25 mouse cellular contexts compared by ENCODE assay signal in genomic region chr4:136008782-136009447, GRCm38 (mm10). TPM values are rescaled to one million over a fixed set of nuclear protein-coding genes. Genes with fewer than 3 reads are reported as not detected.
A peak's percentile ranks its signal among the peaks of the same experiment; 100 is the strongest.
DNase-seq lines count a peak whose midpoint lies in the region; ATAC-seq and TF ChIP-seq lines count a peak whose summit lies in the region.
"Had no signal": no experiment of that assay in that cellular context is flagged by ENCODE, and none has a peak within 500 bp of the region (broad histone marks: within the 10 kb centered on the region; RNA-seq: fewer than 3 reads in every experiment).

No protein-coding gene starts in this region.

- no peaks in the 10 kb centered on the region for H3K79me2 ChIP-seq in liver, adult 2 months (ENCODE audit: control insufficient read depth, insufficient read depth, low read length)

- peak; percentile 39; the same call in 1 of the 2 replicates for ATAC-seq in liver, embryonic 14.5 days (ENCODE audit: insufficient read depth)
- ATAC-seq in liver, postnatal 0 days = peak; percentile 79
- no peak for ATAC-seq in hindbrain, embryonic 11.5 days (ENCODE audit: low FRiP score)
- ATAC-seq: activated CD4-positive, CD25-positive, alpha-beta regulatory T cell, adult 4 months; forebrain, embryonic 13.5 days; forebrain, embryonic 16.5 days had no signal

- no peak overlapping the region for H3K9ac ChIP-seq in liver, adult 2 months (ENCODE audit: low read depth, low read length)
- H3K9ac ChIP-seq in liver, embryonic 14.5 days (replicated peaks) = no peak overlapping the region
- H3K9ac ChIP-seq in liver, postnatal 0 days (replicated peaks) = no peak overlapping the region
- no peak overlapping the region for H3K9ac ChIP-seq in hindbrain, embryonic 11.5 days (ENCODE audit: low read depth, low read length)
- H3K9ac ChIP-seq: forebrain, embryonic 13.5 days; heart, embryonic 13.5 days; hindbrain, embryonic 12.5 days; hindbrain, embryonic 15.5 days had no signal

- no peak for TF ChIP-seq POLR2A in liver, adult 2 months (IDR thresholded peaks at IDR 0.05; ENCODE audit: extremely low read depth, insufficient read depth, low read length)

- 86% methylated on average over 8 of the region's 8 CpGs for WGBS in heart, embryonic 10.5 days
- 29% methylated on average over 8 of the region's 8 CpGs for WGBS in liver, adult 2 months
- WGBS in liver, embryonic 14.5 days (ENCODE audit: insufficient replicate concordance) = 80% methylated on average over 8 of the region's 8 CpGs
- 71% methylated on average over 8 of the region's 8 CpGs for WGBS in liver, postnatal 0 days (ENCODE audit: insufficient replicate concordance)
- WGBS in hindbrain, embryonic 11.5 days = 87% methylated on average over 8 of the region's 8 CpGs

- H3K36me3 ChIP-seq in heart, embryonic 10.5 days = peaks cover 92% of the 10 kb centered on the region
- H3K36me3 ChIP-seq in liver, adult 2 months (ENCODE audit: control insufficient read depth, insufficient read depth, low read length) = peaks cover 59% of the 10 kb centered on the region
- H3K36me3 ChIP-seq in liver, embryonic 14.5 days (replicated peaks; ENCODE audit: control insufficient read depth, insufficient read depth, low read depth) = peaks cover 91% of the 10 kb centered on the region
- peaks cover 88% of the 10 kb centered on the region for H3K36me3 ChIP-seq in liver, postnatal 0 days (replicated peaks; ENCODE audit: insufficient read depth, low read length)
- peaks cover 28% of the 10 kb centered on the region for H3K36me3 ChIP-seq in hindbrain, embryonic 11.5 days (ENCODE audit: control insufficient read depth, insufficient read depth, low read length)

- H3K27me3 ChIP-seq in heart, embryonic 10.5 days (ENCODE audit: insufficient read depth, poor library complexity, severe bottlenecking) = no peaks in the 10 kb centered on the region
- H3K27me3 ChIP-seq in liver, adult 2 months (ENCODE audit: control insufficient read depth, insufficient read depth, low read length) = no peaks in the 10 kb centered on the region
- no peaks in the 10 kb centered on the region for H3K27me3 ChIP-seq in liver, embryonic 14.5 days (ENCODE audit: control insufficient read depth, insufficient read depth, low read length)
- no peaks in the 10 kb centered on the region for H3K27me3 ChIP-seq in liver, postnatal 0 days (ENCODE audit: insufficient read depth, low read length)
- H3K27me3 ChIP-seq in hindbrain, embryonic 11.5 days (ENCODE audit: control insufficient read depth, insufficient read depth, low read length) = no peaks in the 10 kb centered on the region
- H3K27me3 ChIP-seq: forebrain, embryonic 13.5 days; heart, embryonic 13.5 days; hindbrain, embryonic 12.5 days; hindbrain, embryonic 15.5 days had no signal

- no peak overlapping the region for H3K4me3 ChIP-seq in heart, embryonic 10.5 days
- no peak overlapping the region for H3K4me3 ChIP-seq in liver, adult 2 months (ENCODE audit: insufficient read depth, low read depth, low read length)
- H3K4me3 ChIP-seq in liver, embryonic 14.5 days (ENCODE audit: insufficient read depth in 1 of 2, low read depth in 2 of 2, low read length in 2 of 2) = no peak overlapping the region
- no peak overlapping the region for H3K4me3 ChIP-seq in liver, postnatal 0 days (ENCODE audit: low read depth, low read length)
- no peak overlapping the region for H3K4me3 ChIP-seq in hindbrain, embryonic 11.5 days (ENCODE audit: low read depth, low read length)
- H3K4me3 ChIP-seq: forebrain, embryonic 10.5 days; forebrain, embryonic 13.5 days; gastrocnemius, adult 2 months; heart, embryonic 13.5 days; hindbrain, embryonic 12.5 days; hindbrain, embryonic 15.5 days had no signal

- no peak for TF ChIP-seq CTCF in liver, adult 2 months (IDR thresholded peaks at IDR 0.05; ENCODE audit: low read depth, low read length)
- no peak for TF ChIP-seq CTCF in liver, embryonic 14.5 days (IDR thresholded peaks at IDR 0.05; ENCODE audit: low read depth)
- TF ChIP-seq CTCF in liver, postnatal 0 days (IDR thresholded peaks at IDR 0.05; ENCODE audit: low read depth) = no peak

- no peak overlapping the region for H3K4me2 ChIP-seq in liver, embryonic 14.5 days (ENCODE audit: low read depth)
- no peak overlapping the region for H3K4me2 ChIP-seq in liver, postnatal 0 days (ENCODE audit: low read depth, low read length)
- no peak overlapping the region for H3K4me2 ChIP-seq in hindbrain, embryonic 11.5 days (replicated peaks; ENCODE audit: low read depth, low read length)
- H3K4me2 ChIP-seq: forebrain, embryonic 13.5 days; heart, embryonic 13.5 days; hindbrain, embryonic 12.5 days; hindbrain, embryonic 15.5 days had no signal

- no peaks in the 10 kb centered on the region for H3K9me3 ChIP-seq in heart, embryonic 10.5 days
- no peaks in the 10 kb centered on the region for H3K9me3 ChIP-seq in liver, embryonic 14.5 days (ENCODE audit: control insufficient read depth, low read length)
- H3K9me3 ChIP-seq in liver, postnatal 0 days (ENCODE audit: low read length) = no peaks in the 10 kb centered on the region
- no peaks in the 10 kb centered on the region for H3K9me3 ChIP-seq in hindbrain, embryonic 11.5 days (ENCODE audit: control insufficient read depth, low read length)
- H3K9me3 ChIP-seq: forebrain, embryonic 10.5 days; forebrain, embryonic 13.5 days; heart, embryonic 13.5 days; hindbrain, embryonic 12.5 days; hindbrain, embryonic 15.5 days had no signal

- peak; percentile 33 for DNase-seq in heart, embryonic 10.5 days (ENCODE audit: low spot score)
- DNase-seq in heart, adult 11 months = no peak
- DNase-seq in liver, adult 2 months (ENCODE audit: extremely low read depth, low read depth, low spot score) = peak; percentile 95
- DNase-seq in liver, embryonic 14.5 days (ENCODE audit: low read depth in 3 of 3, low spot score in 3 of 3) = no peak
- peak; percentile 40 for DNase-seq in liver, postnatal 0 days
- DNase-seq in hindbrain, embryonic 11.5 days (ENCODE audit: low spot score) = no peak
- no peak for DNase-seq in neural tube, embryonic 10.5 days (ENCODE audit: extremely low spot score, low spot score)
- no peak for DNase-seq in layer of hippocampus, postnatal 14 days (ENCODE audit: low spot score in 2 of 2)
- DNase-seq: adrenal gland, adult 8-10 months; adrenal gland, postnatal 25 days; cerebellum, adult 11-12 months; cerebellum, adult 8-10 months; cerebellum, postnatal 10 days; gastrocnemius, adult 2 months; gastrocnemius, postnatal 14 days; heart, adult 18-20 months; heart, postnatal 14 days; heart, postnatal 4 days had no signal

- TF ChIP-seq EP300 in liver, embryonic 14.5 days (IDR thresholded peaks at IDR 0.05; ENCODE audit: low read depth) = no peak
- TF ChIP-seq EP300 in liver, postnatal 0 days (IDR thresholded peaks at IDR 0.05; ENCODE audit: low read depth) = no peak

- H3K4me1 ChIP-seq in heart, embryonic 10.5 days = no peaks in the 10 kb centered on the region
- H3K4me1 ChIP-seq in liver, adult 2 months (ENCODE audit: control insufficient read depth, insufficient read depth, low read length) = peaks cover 16% of the 10 kb centered on the region
- no peaks in the 10 kb centered on the region; a peak in 1 of 4 replicates for H3K4me1 ChIP-seq in liver, embryonic 14.5 days (replicated peaks; ENCODE audit: control insufficient read depth in 2 of 2, insufficient read depth in 2 of 2, low read length in 1 of 2)
- 0 out of 2 replicates have a peak, but pooled peaks cover 5% of the 10 kb centered on the region for H3K4me1 ChIP-seq in liver, postnatal 0 days (ENCODE audit: insufficient read depth)
- no peaks in the 10 kb centered on the region for H3K4me1 ChIP-seq in hindbrain, embryonic 11.5 days (replicated peaks; ENCODE audit: control insufficient read depth, insufficient read depth, low read length)
- H3K4me1 ChIP-seq: forebrain, embryonic 10.5 days; forebrain, embryonic 13.5 days; heart, embryonic 13.5 days; hindbrain, embryonic 12.5 days; hindbrain, embryonic 15.5 days had no signal

- H3K27ac ChIP-seq in heart, embryonic 10.5 days = no peak overlapping the region
- H3K27ac ChIP-seq in liver, adult 2 months (replicated peaks; ENCODE audit: insufficient read depth, low read depth, low read length) = peak overlapping the region; percentile 80
- no peak overlapping the region for H3K27ac ChIP-seq in liver, embryonic 14.5 days
- peak overlapping the region; percentile 78 for H3K27ac ChIP-seq in liver, postnatal 0 days (ENCODE audit: low read depth)
- H3K27ac ChIP-seq in hindbrain, embryonic 11.5 days (ENCODE audit: low read depth, low read length) = no peak overlapping the region
- H3K27ac ChIP-seq: forebrain, embryonic 10.5 days; forebrain, embryonic 13.5 days; gastrocnemius, adult 2 months; heart, embryonic 13.5 days; hindbrain, embryonic 12.5 days; hindbrain, embryonic 15.5 days had no signal

RNA-seq across cellular contexts. Expression of gene Eloa, which starts 12.6 kb away (rescaled TPM):
- polyA plus RNA-seq in heart, embryonic 10.5 days (2016; fragmentation: Nextera tagmentation; extraction: Ambion mirVana) = 35.6 and 36.1 TPM in 2 replicates
- total RNA-seq in liver, adult 2 months (2014; rRNA removed) = 16.1 and 16.7 TPM in 2 replicates
- 7.3 and 8.1 TPM in 2 replicates for polyA plus RNA-seq in liver, adult 2 months (2012; rRNA removed)
- 9.7 and 16.2 TPM in 2 replicates for polyA plus RNA-seq in liver, embryonic 14.5 days (2012; rRNA removed)
- 29.0 and 30.0 TPM in 2 replicates for polyA plus RNA-seq in liver, embryonic 14.5 days (2014; fragmentation: Nextera tagmentation; extraction: Ambion mirVana)
- 15.9 and 16.7 TPM in 2 replicates for polyA plus RNA-seq in liver, postnatal 0 days (2015; fragmentation: Nextera tagmentation; extraction: Ambion mirVana)
- 38.2 and 42.8 TPM in 2 replicates for polyA plus RNA-seq in hindbrain, embryonic 11.5 days (2014; fragmentation: Nextera tagmentation; extraction: Ambion mirVana)
- 10 to 100 TPM; 31.7 TPM for total RNA-seq in layer of hippocampus, postnatal 14 days (2021)

RNA-seq across cellular contexts. Expression of gene Pithd1, which starts 21.9 kb away (rescaled TPM):
- 50.8 and 67.8 TPM in 2 replicates for polyA plus RNA-seq in heart, embryonic 10.5 days (2016; fragmentation: Nextera tagmentation; extraction: Ambion mirVana)
- 20.3 and 21.0 TPM in 2 replicates for total RNA-seq in liver, adult 2 months (2014; rRNA removed)
- polyA plus RNA-seq in liver, adult 2 months (2012; rRNA removed) = 28.8 and 41.0 TPM in 2 replicates
- 40.2 and 49.0 TPM in 2 replicates for polyA plus RNA-seq in liver, embryonic 14.5 days (2012; rRNA removed)
- polyA plus RNA-seq in liver, embryonic 14.5 days (2014; fragmentation: Nextera tagmentation; extraction: Ambion mirVana) = 71.2 and 79.5 TPM in 2 replicates
- 42.9 and 45.2 TPM in 2 replicates for polyA plus RNA-seq in liver, postnatal 0 days (2015; fragmentation: Nextera tagmentation; extraction: Ambion mirVana)
- 60.6 and 62.5 TPM in 2 replicates for polyA plus RNA-seq in hindbrain, embryonic 11.5 days (2014; fragmentation: Nextera tagmentation; extraction: Ambion mirVana)
- 10 to 100 TPM; 86.8 to 90.1 TPM for total RNA-seq in layer of hippocampus, postnatal 14 days (2021)

RNA-seq across cellular contexts. Expression of gene Lypla2, which starts 36.5 kb away (rescaled TPM):
- polyA plus RNA-seq in heart, embryonic 10.5 days (2016; fragmentation: Nextera tagmentation; extraction: Ambion mirVana) = 105 and 134 TPM in 2 replicates
- total RNA-seq in liver, adult 2 months (2014; rRNA removed) = 21.8 and 25.9 TPM in 2 replicates
- polyA plus RNA-seq in liver, adult 2 months (2012; rRNA removed) = 113 and 116 TPM in 2 replicates
- 26.5 and 29.2 TPM in 2 replicates for polyA plus RNA-seq in liver, embryonic 14.5 days (2012; rRNA removed)
- 30.6 and 36.8 TPM in 2 replicates for polyA plus RNA-seq in liver, embryonic 14.5 days (2014; fragmentation: Nextera tagmentation; extraction: Ambion mirVana)
- 54.2 and 55.5 TPM in 2 replicates for polyA plus RNA-seq in liver, postnatal 0 days (2015; fragmentation: Nextera tagmentation; extraction: Ambion mirVana)
- 143 and 150 TPM in 2 replicates for polyA plus RNA-seq in hindbrain, embryonic 11.5 days (2014; fragmentation: Nextera tagmentation; extraction: Ambion mirVana)
- 100 to 1,000 TPM; 107 to 111 TPM for total RNA-seq in layer of hippocampus, postnatal 14 days (2021)

RNA-seq across cellular contexts. Expression of gene Rpl11, which starts 44.3 kb away (rescaled TPM):
- 336 and 390 TPM in 2 replicates for polyA plus RNA-seq in heart, embryonic 10.5 days (2016; fragmentation: Nextera tagmentation; extraction: Ambion mirVana)
- 474 and 504 TPM in 2 replicates for total RNA-seq in liver, adult 2 months (2014; rRNA removed)
- polyA plus RNA-seq in liver, adult 2 months (2012; rRNA removed) = 162 and 170 TPM in 2 replicates
- 457 and 805 TPM in 2 replicates for polyA plus RNA-seq in liver, embryonic 14.5 days (2012; rRNA removed)
- 325 and 341 TPM in 2 replicates for polyA plus RNA-seq in liver, embryonic 14.5 days (2014; fragmentation: Nextera tagmentation; extraction: Ambion mirVana)
- polyA plus RNA-seq in liver, postnatal 0 days (2015; fragmentation: Nextera tagmentation; extraction: Ambion mirVana) = 251 and 260 TPM in 2 replicates
- 350 and 354 TPM in 2 replicates for polyA plus RNA-seq in hindbrain, embryonic 11.5 days (2014; fragmentation: Nextera tagmentation; extraction: Ambion mirVana)
- 100 to 1,000 TPM; 254 to 300 TPM for total RNA-seq in layer of hippocampus, postnatal 14 days (2021)

RNA-seq across cellular contexts. Expression of gene Gale, which starts 45.4 kb away (rescaled TPM):
- polyA plus RNA-seq in heart, embryonic 10.5 days (2016; fragmentation: Nextera tagmentation; extraction: Ambion mirVana) = 46.0 and 48.0 TPM in 2 replicates
- total RNA-seq in liver, adult 2 months (2014; rRNA removed) = 34.2 and 38.5 TPM in 2 replicates
- polyA plus RNA-seq in liver, adult 2 months (2012; rRNA removed) = 32.0 and 33.6 TPM in 2 replicates
- polyA plus RNA-seq in liver, embryonic 14.5 days (2012; rRNA removed) = 20.5 and 22.8 TPM in 2 replicates
- polyA plus RNA-seq in liver, embryonic 14.5 days (2014; fragmentation: Nextera tagmentation; extraction: Ambion mirVana) = 32.6 and 38.0 TPM in 2 replicates
- 82.2 and 96.5 TPM in 2 replicates for polyA plus RNA-seq in liver, postnatal 0 days (2015; fragmentation: Nextera tagmentation; extraction: Ambion mirVana)
- 27.9 and 28.1 TPM in 2 replicates for polyA plus RNA-seq in hindbrain, embryonic 11.5 days (2014; fragmentation: Nextera tagmentation; extraction: Ambion mirVana)
- total RNA-seq in layer of hippocampus, postnatal 14 days (2021) = 10 to 100 TPM; 26.9 to 29.0 TPM

Comparison
In these comparisons a context has a peak if more than half of its experiments do, and no peak if none do; other contexts are left out.
1. DNase-seq: peak in heart, embryonic 10.5 days (single experiment), liver, adult 2 months (single experiment) and liver, postnatal 0 days (single experiment); none in heart, adult 11 months (single experiment), liver, embryonic 14.5 days (0 of 3), hindbrain, embryonic 11.5 days (single experiment), neural tube, embryonic 10.5 days (single experiment) and layer of hippocampus, postnatal 14 days (0 of 2).
2. H3K27ac ChIP-seq: peak in liver, adult 2 months (single experiment) and liver, postnatal 0 days (single experiment); none in heart, embryonic 10.5 days (single experiment), liver, embryonic 14.5 days (single experiment) and hindbrain, embryonic 11.5 days (single experiment).